Mouse (Mus musculus): ENCODE data around the gene Lcn3. TPM values are rescaled to one million over a fixed set of nuclear protein-coding genes. Genes with fewer than 3 reads are reported as not detected.
"Not testable (repeated sequence)": the region's sequence is repeated elsewhere in the genome, so short reads cannot be mapped to it uniquely, and the experiment has no call there.

Gene Lcn3
- polyA plus RNA-seq, 1 experiment from 2014 or later = not detected

DNA sequence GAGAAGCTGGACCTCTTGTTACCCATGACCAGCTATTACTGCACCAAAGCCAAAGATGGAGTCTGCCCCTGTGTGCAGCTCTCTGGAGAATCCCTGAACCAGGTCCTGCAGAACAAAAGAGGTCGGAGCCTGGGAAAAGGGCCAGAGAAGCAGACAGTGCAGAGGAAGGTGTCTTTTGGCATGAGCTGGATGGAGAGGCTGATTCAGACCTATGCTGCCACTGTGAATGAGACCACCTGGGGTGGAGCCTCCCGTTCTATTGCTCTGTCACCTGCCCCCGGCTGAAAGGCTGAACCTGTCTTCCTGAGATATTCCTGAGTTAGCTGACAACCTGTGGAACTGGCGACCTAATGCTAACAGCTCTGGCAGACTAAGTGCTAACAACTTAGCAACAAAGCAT, 15.6 kb downstream of the Lcn3 start:
- Histone ChIP-seq H3K27ac (no peak overlapping the region), H3K36me3 (replicated peaks) (no peaks in the 10 kb centered on the region), H3K27me3 (ENCODE audit: poor library complexity, severe bottlenecking) (no peaks in the 10 kb centered on the region), H3K4me1 (peaks cover 2% of the 10 kb centered on the region; the same call in 1 of the 2 replicates), H3K4me3 (no peak overlapping the region), H3K9me3 (no peaks in the 10 kb centered on the region)
- 76% methylated on average over 4 of the region's 4 CpGs for WGBS
- no peak for DNase-seq (ENCODE audit: extremely low spot score, low spot score)

DNA sequence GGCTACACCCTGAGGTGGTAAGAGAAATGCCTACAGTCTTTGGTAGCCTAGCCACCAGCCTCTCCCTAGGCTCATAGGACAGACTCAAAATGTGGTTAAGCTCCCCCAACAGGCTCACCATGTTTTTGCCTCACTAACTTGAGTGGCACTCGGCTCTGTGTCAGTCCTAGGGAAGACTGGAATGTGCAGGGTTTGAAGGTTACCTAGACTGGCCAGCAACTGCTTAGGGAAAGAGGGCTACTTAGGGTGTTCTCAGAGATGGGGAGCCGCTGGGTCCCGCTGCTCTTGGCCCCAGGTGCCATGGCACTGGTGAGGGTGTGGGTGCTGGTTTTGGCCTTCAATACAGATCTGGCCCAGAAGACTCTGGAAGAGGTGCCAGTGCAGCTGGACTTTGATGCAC, 16.6 kb downstream of the Lcn3 start, which contains the start of gene Gm13539:
TSS of gene Gm13539 (plus strand) at position 301 of the 400 bp plus-strand sequence.
- WGBS = 86% methylated on average over 3 of the region's 3 CpGs
- Histone ChIP-seq H3K27ac (no peak within 1 kb of the TSS), H3K4me1 (peaks cover 9% of the 10 kb centered on the region), H3K4me3 (no peak within 1 kb of the TSS), H3K27me3 (ENCODE audit: poor library complexity, severe bottlenecking) (no peaks in the 10 kb centered on the region), H3K9me3 (no peaks in the 10 kb centered on the region), H3K36me3 (replicated peaks) (no peaks in the 10 kb centered on the region)
- DNase-seq (ENCODE audit: extremely low spot score, low spot score) = no peak

DNA sequence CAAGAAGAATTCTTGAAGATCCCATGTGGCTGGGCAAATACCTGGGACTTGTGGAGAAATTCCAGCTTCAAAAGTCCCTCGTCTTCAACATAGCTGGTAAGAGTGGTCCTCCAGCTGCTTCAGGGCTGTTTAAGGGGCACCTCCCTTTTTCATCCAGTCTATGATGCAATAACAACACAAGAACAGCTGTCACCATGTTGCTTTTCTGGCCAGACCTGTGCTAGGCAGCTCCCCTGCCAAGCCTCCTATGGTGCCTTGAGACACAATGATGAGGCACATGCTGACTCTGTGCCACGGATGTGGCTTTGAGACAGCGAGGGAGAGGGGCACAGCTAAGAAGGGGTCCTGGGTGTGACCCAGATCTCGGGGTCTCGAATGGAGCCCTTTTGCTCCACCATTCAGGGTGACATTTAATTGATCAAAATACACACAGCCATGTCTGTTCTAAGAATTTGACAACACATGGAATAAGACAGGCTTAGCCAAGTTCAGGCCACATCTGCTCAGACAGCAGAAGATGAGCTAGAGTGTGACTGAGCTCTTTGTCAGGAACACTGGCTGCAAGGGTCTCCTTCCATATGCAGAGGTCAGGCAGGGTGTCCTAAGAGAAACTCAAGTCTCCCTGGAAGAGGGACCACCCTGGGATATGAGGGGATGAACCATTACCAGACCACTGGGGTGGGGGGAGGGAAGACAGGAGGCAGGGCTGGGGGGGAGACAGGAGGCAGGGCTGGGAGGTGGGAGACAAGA, 20.4 kb downstream of the Lcn3 start:
- DNase-seq (ENCODE audit: extremely low spot score, low spot score) = no peak
- Histone ChIP-seq H3K4me1 (peaks cover 9% of the 10 kb centered on the region), H3K27me3 (ENCODE audit: poor library complexity, severe bottlenecking) (no peaks in the 10 kb centered on the region), H3K27ac (no peak overlapping the region), H3K4me3 (no peak overlapping the region), H3K36me3 (replicated peaks) (no peaks in the 10 kb centered on the region), H3K9me3 (no peaks in the 10 kb centered on the region)
- 74% methylated on average over 5 of the region's 5 CpGs for WGBS

DNA sequence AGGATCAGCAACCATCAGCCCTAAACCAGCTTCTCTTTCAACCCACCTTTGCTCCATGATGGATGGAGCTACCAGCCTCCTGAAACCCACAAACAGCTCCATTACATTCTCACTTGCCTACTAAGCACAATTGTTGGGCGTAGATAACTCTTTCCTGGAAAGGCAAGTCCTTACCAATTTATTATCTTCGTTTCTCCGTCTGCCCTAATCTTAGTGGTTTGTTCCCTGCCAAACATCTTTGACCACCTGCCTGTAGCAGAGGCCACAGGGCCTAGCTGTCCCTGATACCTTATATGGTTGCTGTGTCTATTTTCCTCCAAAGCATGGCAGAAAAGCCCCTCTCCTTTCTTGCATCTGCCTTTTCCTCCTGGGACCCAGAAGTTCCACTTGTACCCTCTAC, 23.7 kb downstream of the Lcn3 start:
- H3K27me3 ChIP-seq (ENCODE audit: poor library complexity, severe bottlenecking) = no peaks in the 10 kb centered on the region
- WGBS = 87% methylated on average over 3 of the region's 3 CpGs
- peaks cover 9% of the 10 kb centered on the region for H3K4me1 ChIP-seq

DNA sequence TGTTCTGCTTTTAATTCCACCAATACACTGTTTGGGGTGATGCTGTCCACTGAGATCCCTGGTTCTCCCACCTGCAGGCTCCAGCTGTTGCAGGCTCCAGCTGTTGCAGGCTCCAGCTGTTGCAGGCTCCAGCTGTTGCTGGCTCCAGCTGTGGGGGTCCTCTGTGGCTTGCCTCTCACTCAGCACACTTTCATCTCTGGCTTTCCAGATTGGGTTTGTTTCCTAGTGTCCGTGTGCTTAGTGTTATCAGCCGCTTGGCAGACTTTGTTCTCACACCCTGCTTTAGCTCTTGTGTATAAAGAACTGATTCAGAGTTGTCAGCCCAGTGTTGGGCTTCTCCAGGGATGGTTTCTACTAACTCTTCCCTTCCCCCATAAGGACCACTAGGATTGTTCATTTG, 32.3 kb downstream of the Lcn3 start:
- 51% methylated on average over 2 of the region's 2 CpGs for WGBS
- Histone ChIP-seq H3K36me3 (replicated peaks) (no peaks in the 10 kb centered on the region), H3K27ac (no peak overlapping the region), H3K27me3 (ENCODE audit: poor library complexity, severe bottlenecking) (no peaks in the 10 kb centered on the region), H3K4me3 (no peak overlapping the region), H3K9me3 (no peaks in the 10 kb centered on the region), H3K4me1 (peaks cover 8% of the 10 kb centered on the region)
- DNase-seq (ENCODE audit: extremely low spot score, low spot score) = no peak

More for the DNA sequence above, 23.7 kb downstream of the Lcn3 start:
- no peak for DNase-seq (ENCODE audit: extremely low spot score, low spot score)
- H3K4me3 ChIP-seq = no peak overlapping the region
- no peaks in the 10 kb centered on the region for H3K36me3 ChIP-seq (replicated peaks)
- H3K9me3 ChIP-seq = no peaks in the 10 kb centered on the region
- H3K27ac ChIP-seq = no peak overlapping the region

DNA sequence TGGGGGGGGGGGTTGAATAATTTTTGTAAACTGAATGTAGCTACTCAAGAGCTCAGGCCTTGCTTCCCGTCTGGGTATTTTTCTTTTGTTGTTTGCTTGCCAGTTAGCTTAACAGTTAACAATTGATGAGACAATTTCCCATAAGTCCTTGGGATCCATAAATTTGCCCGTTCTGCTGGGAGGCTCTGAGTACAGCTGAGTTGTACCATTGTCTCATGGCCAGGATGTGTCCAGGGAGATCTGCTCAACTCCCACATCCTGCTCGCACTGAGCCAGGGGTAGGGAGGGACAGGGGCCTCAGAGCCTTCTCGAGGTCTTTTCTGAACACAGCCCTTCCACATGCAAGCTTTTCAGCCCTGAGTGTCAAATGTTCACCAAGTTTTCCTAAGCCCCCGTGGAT, 32.7 kb downstream of the Lcn3 start:
- H3K36me3 ChIP-seq (replicated peaks) = no peaks in the 10 kb centered on the region
- H3K27ac ChIP-seq = no peak overlapping the region
- H3K4me3 ChIP-seq = no peak overlapping the region
- DNase-seq (ENCODE audit: extremely low spot score, low spot score) = no peak
- WGBS = 65% methylated on average over 5 of the region's 5 CpGs
- H3K4me1 ChIP-seq = peaks cover 8% of the 10 kb centered on the region
- no peaks in the 10 kb centered on the region for H3K9me3 ChIP-seq
- H3K27me3 ChIP-seq (ENCODE audit: poor library complexity, severe bottlenecking) = no peaks in the 10 kb centered on the region

DNA sequence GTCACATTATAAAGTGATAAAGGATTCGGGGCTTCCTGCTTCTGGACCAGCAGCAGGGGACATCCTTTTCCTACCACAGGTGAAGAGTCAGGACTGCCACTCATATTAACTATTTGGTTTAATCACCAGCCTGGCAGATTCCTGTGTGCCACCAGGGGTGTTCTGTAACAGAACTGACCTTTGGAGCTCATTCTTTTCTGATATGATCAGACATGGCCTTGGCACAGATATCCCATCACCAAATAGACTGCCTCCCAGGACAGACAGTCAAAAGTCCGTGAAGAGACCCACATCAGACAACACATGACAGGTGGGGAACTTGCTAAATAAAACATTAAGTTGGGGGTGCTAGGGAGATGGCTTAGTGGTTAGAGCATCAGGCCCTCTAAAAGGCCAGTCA, 46.3 kb downstream of the Lcn3 start:
- 77% methylated on average over 2 of the region's 2 CpGs for WGBS

DNA sequence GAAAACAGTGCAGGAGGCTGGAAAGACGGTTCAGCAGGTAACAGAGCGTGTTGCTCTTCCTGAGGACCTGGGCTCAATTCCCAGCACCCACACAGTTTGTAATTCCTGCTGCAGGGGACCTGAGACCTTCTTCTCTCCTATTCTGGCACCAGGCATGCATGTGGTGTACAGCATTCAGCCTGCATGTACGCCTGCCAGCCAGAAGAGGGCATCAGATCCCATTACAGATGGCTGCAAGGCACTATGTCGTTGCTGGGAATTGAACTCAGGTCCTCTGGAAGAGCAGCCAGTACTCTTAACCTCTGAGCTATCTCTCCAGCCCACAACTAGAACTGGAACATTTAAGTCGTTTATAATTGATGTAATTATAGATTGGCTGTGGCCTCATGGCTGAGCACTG, 48.0 kb downstream of the Lcn3 start:
- no peaks in the 10 kb centered on the region for H3K27me3 ChIP-seq (ENCODE audit: poor library complexity, severe bottlenecking)
- H3K27ac ChIP-seq = no peak overlapping the region
- H3K9me3 ChIP-seq = no peaks in the 10 kb centered on the region
- no peak for DNase-seq (ENCODE audit: extremely low spot score, low spot score)
- 79% methylated on average over 5 of the region's 5 CpGs for WGBS
- no peak overlapping the region for H3K4me3 ChIP-seq
- H3K36me3 ChIP-seq (replicated peaks) = no peaks in the 10 kb centered on the region
- H3K4me1 ChIP-seq = no peaks in the 10 kb centered on the region

More for the DNA sequence above, 46.3 kb downstream of the Lcn3 start:
- H3K27ac ChIP-seq = no peak overlapping the region
- no peaks in the 10 kb centered on the region for H3K9me3 ChIP-seq
- no peaks in the 10 kb centered on the region for H3K36me3 ChIP-seq (replicated peaks)
- H3K4me3 ChIP-seq = no peak overlapping the region
- H3K4me1 ChIP-seq = no peaks in the 10 kb centered on the region
- no peak for DNase-seq (ENCODE audit: extremely low spot score, low spot score)
- H3K27me3 ChIP-seq (ENCODE audit: poor library complexity, severe bottlenecking) = no peaks in the 10 kb centered on the region

DNA sequence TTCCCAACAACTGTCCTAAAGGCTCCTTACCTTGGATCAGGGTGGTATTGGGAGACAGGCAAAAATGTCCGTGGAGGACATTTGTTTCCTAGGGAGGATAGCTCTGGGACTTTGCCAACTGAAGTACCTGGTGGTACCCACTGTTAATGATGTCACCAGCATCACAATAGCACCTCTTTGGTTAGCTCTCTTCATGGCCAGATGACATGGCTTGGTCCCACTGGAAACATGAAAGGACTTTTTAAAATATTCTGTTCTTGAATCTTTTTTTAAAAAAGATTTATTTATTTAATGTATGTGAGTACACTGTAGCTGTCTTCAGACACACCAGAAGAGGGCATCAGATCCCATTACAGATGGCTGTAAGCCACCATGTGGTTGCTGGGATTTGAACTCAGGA, 50.4 kb downstream of the Lcn3 start, which contains the start of gene Glt6d1:
TSS of gene Glt6d1 (minus strand) at position 101 of the 400 bp plus-strand sequence.
- 80% methylated on average over 1 of the region's 1 CpGs for WGBS

More for the DNA sequence above, 50.4 kb downstream of the Lcn3 start, which contains the start of gene Glt6d1:
- H3K36me3 ChIP-seq (replicated peaks); DNase-seq (ENCODE audit: extremely low spot score, low spot score); H3K4me3 ChIP-seq; H3K27me3 ChIP-seq (ENCODE audit: poor library complexity, severe bottlenecking); H3K27ac ChIP-seq; H3K4me1 ChIP-seq; H3K9me3 ChIP-seq: not testable (repeated sequence)

Other genes starting within 250 kb of the Lcn3 start
- 40.2 and 42.6 TPM in 2 replicates for gene Traf2, start 218.6 kb upstream of the Lcn3 start, polyA plus RNA-seq (2016; fragmentation: Nextera tagmentation; extraction: Ambion mirVana)
- gene Edf1, start 207.7 kb upstream of the Lcn3 start, polyA plus RNA-seq (2016; fragmentation: Nextera tagmentation; extraction: Ambion mirVana) = 337 and 341 TPM in 2 replicates
- 5.0 and 7.0 TPM in 2 replicates for gene Mamdc4, start 190.7 kb upstream of the Lcn3 start, polyA plus RNA-seq (2016; fragmentation: Nextera tagmentation; extraction: Ambion mirVana)
- gene Phpt1, start 190.3 kb upstream of the Lcn3 start, polyA plus RNA-seq (2016; fragmentation: Nextera tagmentation; extraction: Ambion mirVana) = 162 and 165 TPM in 2 replicates
- 0.02 TPM in 1 of 2 replicates, not detected in the other for gene Ajm1, start 183.8 kb upstream of the Lcn3 start, polyA plus RNA-seq (2016; fragmentation: Nextera tagmentation; extraction: Ambion mirVana)
- 78.3 and 80.8 TPM in 2 replicates for gene Rabl6, start 157.0 kb upstream of the Lcn3 start, polyA plus RNA-seq (2016; fragmentation: Nextera tagmentation; extraction: Ambion mirVana)
- 0.09 TPM in 2 replicates for gene Ccdc183, start 147.9 kb upstream of the Lcn3 start, polyA plus RNA-seq (2016; fragmentation: Nextera tagmentation; extraction: Ambion mirVana)
- 16.4 and 17.9 TPM in 2 replicates for gene Tmem141, start 143.6 kb upstream of the Lcn3 start, polyA plus RNA-seq (2016; fragmentation: Nextera tagmentation; extraction: Ambion mirVana)
- 0.30 and 0.37 TPM in 2 replicates for gene Fcna, start 137.5 kb upstream of the Lcn3 start, polyA plus RNA-seq (2016; fragmentation: Nextera tagmentation; extraction: Ambion mirVana)
- gene Lcn8, start 112.4 kb upstream of the Lcn3 start, polyA plus RNA-seq (2016; fragmentation: Nextera tagmentation; extraction: Ambion mirVana) = not detected in 2 replicates
- not detected in 2 replicates for gene Lcn5, start 107.6 kb upstream of the Lcn3 start, polyA plus RNA-seq (2016; fragmentation: Nextera tagmentation; extraction: Ambion mirVana)
- not detected in 2 replicates for gene Lcn6, start 88.8 kb upstream of the Lcn3 start, polyA plus RNA-seq (2016; fragmentation: Nextera tagmentation; extraction: Ambion mirVana)
- gene Lcn10, start 82.8 kb upstream of the Lcn3 start, polyA plus RNA-seq (2016; fragmentation: Nextera tagmentation; extraction: Ambion mirVana) = not detected in 2 replicates
- gene Obp2a, start 65.5 kb upstream of the Lcn3 start, polyA plus RNA-seq (2016; fragmentation: Nextera tagmentation; extraction: Ambion mirVana) = not detected in 2 replicates
- 75.6 and 76.1 TPM in 2 replicates for gene Bmyc, start 58.8 kb upstream of the Lcn3 start, polyA plus RNA-seq (2016; fragmentation: Nextera tagmentation; extraction: Ambion mirVana)
- not detected in 2 replicates for gene Obp2b, start 28.6 kb upstream of the Lcn3 start, polyA plus RNA-seq (2016; fragmentation: Nextera tagmentation; extraction: Ambion mirVana)
- gene Lcn11, start 11.4 kb downstream of the Lcn3 start, polyA plus RNA-seq (2016; fragmentation: Nextera tagmentation; extraction: Ambion mirVana) = not detected in 2 replicates
- gene Gm13539, start 16.7 kb downstream of the Lcn3 start, polyA plus RNA-seq (2016; fragmentation: Nextera tagmentation; extraction: Ambion mirVana) = not detected in 2 replicates
- gene Glt6d1, start 50.3 kb downstream of the Lcn3 start, polyA plus RNA-seq (2016; fragmentation: Nextera tagmentation; extraction: Ambion mirVana) = not detected in 2 replicates
- gene Lcn9, start 57.6 kb downstream of the Lcn3 start, polyA plus RNA-seq (2016; fragmentation: Nextera tagmentation; extraction: Ambion mirVana) = not detected in 2 replicates
- gene Sohlh1, start 81.7 kb downstream of the Lcn3 start, polyA plus RNA-seq (2016; fragmentation: Nextera tagmentation; extraction: Ambion mirVana) = not detected in 2 replicates
- 0.40 and 1.4 TPM in 2 replicates for gene Kcnt1, start 98.2 kb downstream of the Lcn3 start, polyA plus RNA-seq (2016; fragmentation: Nextera tagmentation; extraction: Ambion mirVana)
- gene Camsap1, start 217.7 kb downstream of the Lcn3 start, polyA plus RNA-seq (2016; fragmentation: Nextera tagmentation; extraction: Ambion mirVana) = 24.5 and 28.9 TPM in 2 replicates

All from forebrain, embryonic 10.5 days (tissue).